Mouse (Mus musculus) embryonic facial prominence, embryonic 11.5 days (tissue): ENCODE results near the gene Gdf5. TPM values are rescaled to one million over a fixed set of nuclear protein-coding genes. Genes with fewer than 3 reads are reported as not detected.

Experiments
- ATAC-seq: fragments of 200-750 bp; cut with Nextera tagmentation; replicated peaks from 2 replicates; pipeline ENCODE4 v1.8.0; 2017; ENCODE audit warnings: low read depth; ENCODE audit not compliant: insufficient number of reproducible peaks, low FRiP score, low TSS enrichment
- DNase-seq: peaks from one replicate; pipeline ENCODE4 v3.0.0-alpha.2; 2015; ENCODE audit warnings: low spot score
- H3K27ac ChIP-seq: fragments of 300-500 bp; sonication (generic); replicated peaks from 2 replicates; pipeline ENCODE4 v1.5.1; 2014; ENCODE audit warnings: mild to moderate bottlenecking, low read depth, low read length, control low read depth
- H3K27me3 ChIP-seq: fragments of 300-500 bp; sonication (generic); 2 replicates; pipeline ENCODE4 v1.6.1; 2014; ENCODE audit warnings: mild to moderate bottlenecking, low read length, moderate library complexity, mixed read lengths; ENCODE audit not compliant: control insufficient read depth, insufficient read depth
- H3K36me3 ChIP-seq: fragments of 300-500 bp; sonication (generic); replicated peaks from 2 replicates; pipeline ENCODE4 v1.6.1; 2014; ENCODE audit warnings: low read depth, mild to moderate bottlenecking, low read length, moderate library complexity, mixed read lengths; ENCODE audit not compliant: control insufficient read depth, insufficient read depth
- H3K4me1 ChIP-seq: fragments of 300-500 bp; sonication (generic); 2 replicates; pipeline ENCODE4 v1.6.1; 2014; ENCODE audit warnings: low read length, mixed read lengths; ENCODE audit not compliant: control insufficient read depth, insufficient read depth
- H3K4me2 ChIP-seq: fragments of 300-500 bp; sonication (generic); 2 replicates; pipeline ENCODE4 v1.6.1; 2014; ENCODE audit warnings: low read depth, mild to moderate bottlenecking, control low read depth, low read length, moderate library complexity
- H3K4me3 ChIP-seq: fragments of 300-500 bp; sonication (generic); 2 replicates; pipeline ENCODE4 v1.5.1; 2014; ENCODE audit warnings: low read depth, low read length, control low read depth
- H3K9ac ChIP-seq: fragments of 300-500 bp; sonication (generic); replicated peaks from 2 replicates; pipeline ENCODE4 v1.6.1; 2014; ENCODE audit warnings: mild to moderate bottlenecking, control low read depth, low read length
- H3K9me3 ChIP-seq: fragments of 300-500 bp; sonication (generic); replicated peaks from 2 replicates; pipeline ENCODE4 v1.6.1; 2016; ENCODE audit warnings: mild to moderate bottlenecking, low read length, inconsistent platforms, mixed read lengths; ENCODE audit not compliant: control insufficient read depth
- WGBS: fragments of 180-500 bp; shearing (Covaris S2); extraction: QIAGEN DNeasy Blood & Tissue Kit; methylation state at CpG from one replicate; pipeline ENCODE4 v1.1.7; 2014; 5-methylcytosine and 5-hydroxymethylcytosine counted together
- polyA plus RNA-seq: library from polyadenylated mRNA; unstranded; fragments of >200 nt; fragmentation: Nextera tagmentation; extraction: Ambion mirVana; gene quantifications from 2 replicates; pipeline ENCODE4 v1.2.1, GENCODE M21; 2014

Gene Gdf5
- polyA plus RNA-seq, 1 experiment from 2014 or later: 3.2 TPM

DNA sequence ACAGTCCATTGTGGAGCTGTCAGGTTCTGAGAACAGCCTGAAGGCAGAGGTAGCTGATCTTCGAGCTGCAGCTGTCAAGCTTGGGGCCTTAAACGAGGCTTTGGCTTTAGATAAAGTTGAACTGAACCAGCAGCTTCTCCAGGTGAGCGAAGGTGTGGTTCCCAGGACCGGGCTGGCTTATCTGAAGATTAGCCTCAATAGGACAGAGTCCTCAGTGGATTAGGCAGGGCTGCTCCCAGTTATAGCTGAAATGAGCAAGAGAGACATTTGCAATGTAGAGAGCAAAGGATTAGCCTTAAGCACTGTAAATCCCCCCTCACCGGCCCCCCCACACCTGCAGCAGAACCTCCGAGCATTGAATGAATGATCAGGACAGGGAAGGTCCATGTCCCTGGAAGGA is 28.2 kb upstream of the Gdf5 start:
- H3K4me2 ChIP-seq: no peak overlapping the region
- no peaks in the 10 kb centered on the region for H3K4me1 ChIP-seq
- H3K4me3 ChIP-seq: no peak overlapping the region
- no peaks in the 10 kb centered on the region for H3K9me3 ChIP-seq
- no peaks in the 10 kb centered on the region for H3K27me3 ChIP-seq
- peaks cover 31% of the 10 kb centered on the region for H3K36me3 ChIP-seq
- 83% methylated on average over 6 of the region's 6 CpGs for WGBS
- ATAC-seq (no peak), DNase-seq (no peak)
- H3K9ac ChIP-seq: no peak overlapping the region
- H3K27ac ChIP-seq: no peak overlapping the region

DNA sequence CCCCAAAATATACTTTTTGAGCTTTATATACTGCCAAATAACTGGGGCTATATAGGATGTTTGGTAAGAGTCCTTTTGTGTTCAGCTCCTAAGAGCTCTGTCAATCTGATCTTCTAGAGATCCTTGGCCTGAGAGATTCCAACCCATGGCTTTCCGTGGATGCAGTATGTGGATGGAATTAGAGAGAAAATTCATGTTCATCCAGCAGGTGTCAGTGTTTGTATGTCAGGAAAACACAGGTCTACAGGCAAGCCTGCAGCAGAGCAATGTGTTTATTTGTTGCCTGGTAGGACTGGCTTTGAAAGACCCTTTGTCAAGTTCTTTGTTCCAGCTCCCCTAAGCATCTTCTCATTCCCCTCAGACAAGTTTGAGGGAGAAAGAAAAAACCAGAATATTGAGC is 17.8 kb upstream of the Gdf5 start:
- DNase-seq: peak; percentile 36
- no peaks in the 10 kb centered on the region for H3K9me3 ChIP-seq
- 61% methylated on average over 1 of the region's 1 CpGs for WGBS

DNA sequence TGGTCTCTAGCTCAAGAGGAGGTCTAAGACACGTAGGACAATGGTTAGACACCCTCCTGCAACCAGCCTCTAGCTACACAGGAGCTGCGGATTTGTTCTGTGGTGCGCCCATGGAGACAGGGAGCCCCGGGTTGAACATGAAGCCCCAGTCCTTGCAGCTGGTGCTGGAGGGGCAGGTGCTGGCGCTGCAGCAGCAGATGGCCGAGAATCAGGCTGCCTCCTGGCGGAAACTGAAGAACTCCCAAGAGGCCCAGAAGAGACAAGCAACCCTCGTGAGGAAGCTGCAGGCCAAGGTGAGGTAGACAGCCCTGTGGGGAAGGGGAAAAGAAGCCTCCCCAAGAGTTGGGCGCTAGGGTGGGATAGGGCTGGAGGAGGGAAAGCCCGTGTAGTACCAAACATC is 16.7 kb upstream of the Gdf5 start:
- Histone ChIP-seq H3K4me3 (no peak overlapping the region), H3K9me3 (no peaks in the 10 kb centered on the region), H3K27me3 (no peaks in the 10 kb centered on the region), H3K36me3 (peaks cover 18% of the 10 kb centered on the region), H3K4me1 (no peaks in the 10 kb centered on the region), H3K4me2 (no peak overlapping the region), H3K9ac (no peak overlapping the region), H3K27ac (no peak overlapping the region)
- WGBS: 82% methylated on average over 10 of the region's 10 CpGs
- no peak for ATAC-seq
- no peak for DNase-seq

More for the DNA sequence above, 17.8 kb upstream of the Gdf5 start:
- Histone ChIP-seq H3K27ac (no peak overlapping the region), H3K4me3 (no peak overlapping the region), H3K9ac (no peak overlapping the region), H3K4me2 (no peak overlapping the region), H3K4me1 (no peaks in the 10 kb centered on the region), H3K36me3 (peaks cover 20% of the 10 kb centered on the region), H3K27me3 (no peaks in the 10 kb centered on the region)
- no peak for ATAC-seq

DNA sequence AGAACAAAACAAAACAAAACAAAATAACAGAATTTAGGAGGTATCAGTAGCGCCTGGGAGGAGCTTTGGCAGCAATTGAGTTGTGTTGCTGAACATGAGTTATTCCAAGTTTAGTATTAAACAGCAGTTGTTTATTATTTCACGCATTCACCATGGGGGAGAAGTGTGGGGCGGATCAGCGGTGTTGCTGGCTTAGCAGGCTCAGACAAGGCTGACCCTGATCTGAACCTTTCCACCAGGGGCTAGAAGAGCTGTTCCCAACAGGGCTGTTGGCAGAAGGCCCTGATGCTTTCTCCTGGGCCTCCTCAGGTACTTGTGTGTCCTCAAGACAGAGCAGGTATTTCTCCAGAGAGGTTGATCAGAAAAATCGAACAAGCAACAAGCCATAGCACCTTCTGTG is 14.8 kb upstream of the Gdf5 start:
- Histone ChIP-seq H3K27ac (no peak overlapping the region), H3K9me3 (no peaks in the 10 kb centered on the region), H3K36me3 (peaks cover 13% of the 10 kb centered on the region), H3K9ac (no peak overlapping the region), H3K27me3 (no peaks in the 10 kb centered on the region), H3K4me1 (no peaks in the 10 kb centered on the region), H3K4me3 (no peak overlapping the region), H3K4me2 (no peak overlapping the region)
- DNase-seq: no peak
- WGBS: 85% methylated on average over 5 of the region's 5 CpGs
- no peak for ATAC-seq

DNA sequence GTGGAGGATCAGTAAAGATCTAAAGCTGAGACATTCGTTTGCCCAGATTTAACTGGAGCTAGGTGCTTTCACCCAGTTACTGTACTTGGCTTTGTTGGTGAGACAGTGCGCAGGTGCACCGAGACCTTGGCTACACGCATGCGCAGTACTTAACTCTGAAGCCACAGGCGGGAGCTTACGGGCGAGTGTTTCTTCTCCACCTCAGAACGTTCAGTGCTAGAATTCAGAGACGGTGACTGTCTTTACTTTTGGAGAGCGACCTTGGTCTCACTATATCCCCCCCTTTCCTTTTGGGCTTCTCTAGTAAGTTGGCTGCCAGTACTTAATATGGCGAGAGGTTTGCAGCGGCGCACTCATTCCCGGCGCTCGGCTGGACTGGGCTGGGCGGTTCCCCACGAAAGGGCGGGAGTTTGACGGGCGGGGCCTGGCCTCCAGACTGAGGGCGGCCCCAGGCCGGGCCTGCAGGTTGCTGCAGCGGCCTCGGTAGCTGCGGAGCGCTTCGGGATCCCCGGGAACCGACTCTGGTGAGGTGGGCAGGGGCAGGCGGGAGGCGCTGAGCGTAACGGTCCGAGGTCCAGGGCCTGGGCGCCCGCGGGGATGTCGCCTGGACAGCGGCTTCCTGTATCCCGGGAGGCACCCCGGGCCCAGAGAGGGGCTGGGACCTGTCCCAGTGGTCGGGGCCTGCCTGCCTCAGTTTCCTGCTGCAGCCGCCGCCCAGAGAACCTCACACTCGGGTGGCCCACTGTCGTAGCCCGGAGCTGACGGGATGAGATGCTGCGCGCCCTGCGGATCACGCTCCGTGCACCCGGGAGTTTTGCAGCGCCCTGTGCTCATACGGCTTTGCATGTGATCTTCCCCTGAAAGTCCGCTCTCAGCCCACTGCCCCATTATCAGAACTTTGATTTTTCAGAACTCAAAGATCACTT is 11.2 kb upstream of the Gdf5 start, which contains the start of gene Cep250:
Gene Cep250, plus strand, starts transcription at position 325 of the 926 bp plus-strand sequence.
- no peaks in the 10 kb centered on the region for H3K27me3 ChIP-seq
- under 1% methylated on average over 55 of the region's 59 CpGs for WGBS
- peak within 1 kb of the TSS; percentile 93 for H3K4me3 ChIP-seq
- peak; percentile 95 for DNase-seq
- ATAC-seq: peak; percentile 92
- H3K9ac ChIP-seq: peak within 1 kb of the TSS; percentile 98
- no peaks in the 10 kb centered on the region for H3K9me3 ChIP-seq
- H3K27ac ChIP-seq: peak within 1 kb of the TSS; percentile 82
- no peaks in the 10 kb centered on the region for H3K4me1 ChIP-seq
- H3K4me2 ChIP-seq: peak within 1 kb of the TSS; percentile 74
- H3K36me3 ChIP-seq: no peaks in the 10 kb centered on the region

DNA sequence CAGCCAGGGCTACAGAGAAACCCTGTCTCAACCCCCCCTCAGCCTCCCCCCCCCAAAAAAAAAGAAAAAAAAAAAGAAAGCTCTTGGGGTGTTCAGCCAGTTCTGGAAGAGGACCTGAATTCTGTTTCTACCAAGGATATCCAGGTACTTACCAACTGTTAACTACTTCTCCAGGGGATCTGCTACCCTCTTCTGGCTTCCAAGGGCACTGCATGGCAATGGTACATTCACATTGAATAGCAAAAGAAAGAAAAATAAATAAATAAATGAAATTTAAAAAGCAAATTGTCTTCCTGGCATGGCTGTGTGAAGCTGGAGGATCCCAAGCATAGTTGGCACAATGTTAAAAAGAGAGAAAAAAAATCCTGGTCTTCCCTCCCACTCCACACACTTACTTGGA is 6.8 kb upstream of the Gdf5 start:
- no peak overlapping the region for H3K27ac ChIP-seq
- H3K4me3 ChIP-seq: no peak overlapping the region
- H3K9ac ChIP-seq: no peak overlapping the region
- no peaks in the 10 kb centered on the region for H3K36me3 ChIP-seq
- no peak for ATAC-seq
- no peak overlapping the region for H3K4me2 ChIP-seq
- DNase-seq: peak; percentile 71
- no peaks in the 10 kb centered on the region for H3K27me3 ChIP-seq
- H3K9me3 ChIP-seq: no peaks in the 10 kb centered on the region
- H3K4me1 ChIP-seq: peaks cover 10% of the 10 kb centered on the region; the same call in 1 of the 2 replicates

DNA sequence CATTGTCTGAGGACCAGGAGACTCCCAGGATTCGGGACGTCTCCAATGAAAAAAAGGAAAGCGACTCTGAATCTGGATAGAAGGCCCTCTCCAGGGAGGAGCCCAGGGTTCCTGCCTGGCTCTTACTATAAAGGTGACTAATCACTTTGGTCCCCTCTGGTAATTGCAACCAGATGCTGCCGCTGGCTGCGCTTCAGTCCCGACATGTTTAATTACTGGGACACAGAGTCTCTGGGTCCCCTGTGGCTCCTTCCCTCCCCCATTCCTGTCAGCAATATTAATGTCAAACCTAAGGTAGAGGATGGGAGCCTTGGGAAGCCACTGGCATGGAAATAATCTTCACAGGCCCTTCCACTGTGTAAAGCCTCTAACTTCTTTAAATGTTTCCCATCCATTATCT is 4.2 kb upstream of the Gdf5 start:
- Histone ChIP-seq H3K4me1 (peaks cover 10% of the 10 kb centered on the region; the same call in 1 of the 2 replicates), H3K4me2 (no peak overlapping the region; the same call in 1 of the 2 replicates), H3K27me3 (no peaks in the 10 kb centered on the region), H3K9me3 (no peaks in the 10 kb centered on the region), H3K27ac (no peak overlapping the region; the same call in 1 of the 2 replicates), H3K4me3 (no peak overlapping the region), H3K9ac (no peak overlapping the region), H3K36me3 (no peaks in the 10 kb centered on the region)
- WGBS: 6% methylated on average over 6 of the region's 6 CpGs
- no peak for ATAC-seq
- peak; percentile 82 for DNase-seq

DNA sequence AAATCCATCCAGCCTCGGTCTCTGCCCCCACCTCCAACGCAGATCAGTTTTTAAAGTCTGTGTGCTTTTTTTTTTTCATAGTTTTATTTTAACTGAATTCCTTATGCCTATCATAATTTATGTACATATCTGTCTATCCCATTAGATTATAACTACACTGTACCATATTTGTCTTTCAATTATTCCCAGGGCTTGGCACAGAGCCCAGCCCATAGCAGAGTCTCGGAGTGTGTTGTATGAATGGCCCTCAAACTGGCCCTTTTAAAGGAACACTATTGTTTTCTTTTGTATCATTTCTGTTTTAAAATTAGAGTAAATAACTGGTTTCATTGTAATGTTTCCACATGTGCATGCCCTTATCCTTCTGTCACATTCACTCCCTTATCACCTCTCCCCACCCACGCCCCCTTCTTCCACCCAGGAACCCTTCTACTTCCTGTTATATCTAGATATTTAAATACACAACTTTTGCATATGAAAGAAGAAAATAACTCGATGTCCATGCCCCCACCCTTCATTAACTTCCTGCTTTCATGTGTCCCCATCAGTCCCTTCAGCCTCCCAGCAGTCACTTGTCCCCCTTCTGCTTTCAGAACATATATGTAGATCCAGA is 2.3 kb upstream of the Gdf5 start:
- no peaks in the 10 kb centered on the region for H3K36me3 ChIP-seq
- no peak overlapping the region for H3K4me3 ChIP-seq
- H3K27ac ChIP-seq: no peak overlapping the region
- H3K9ac ChIP-seq: no peak overlapping the region
- no peak for DNase-seq
- ATAC-seq: no peak
- H3K4me2 ChIP-seq: no peak overlapping the region
- no peaks in the 10 kb centered on the region for H3K27me3 ChIP-seq
- 72% methylated on average over 5 of the region's 5 CpGs for WGBS
- peaks cover 13% of the 10 kb centered on the region; the same call in 1 of the 2 replicates for H3K4me1 ChIP-seq
- H3K9me3 ChIP-seq: no peaks in the 10 kb centered on the region
